Mouse (Mus musculus) erythroblast, embryonic 14.5 days (primary cell): Measurements from ENCODE around the gene Ick.

Experiments used
- GATA1 ChIP-seq: IDR thresholded peaks from 2 replicates; pipeline ENCODE4 v1.6.1; 2012; ENCODE audit warnings: low read length, inconsistent platforms, mixed read lengths
- TAL1 ChIP-seq: IDR thresholded peaks from 3 replicates; pipeline ENCODE4 v1.6.1; 2012; ENCODE audit warnings: low read length, inconsistent platforms, mixed read lengths

DNA sequence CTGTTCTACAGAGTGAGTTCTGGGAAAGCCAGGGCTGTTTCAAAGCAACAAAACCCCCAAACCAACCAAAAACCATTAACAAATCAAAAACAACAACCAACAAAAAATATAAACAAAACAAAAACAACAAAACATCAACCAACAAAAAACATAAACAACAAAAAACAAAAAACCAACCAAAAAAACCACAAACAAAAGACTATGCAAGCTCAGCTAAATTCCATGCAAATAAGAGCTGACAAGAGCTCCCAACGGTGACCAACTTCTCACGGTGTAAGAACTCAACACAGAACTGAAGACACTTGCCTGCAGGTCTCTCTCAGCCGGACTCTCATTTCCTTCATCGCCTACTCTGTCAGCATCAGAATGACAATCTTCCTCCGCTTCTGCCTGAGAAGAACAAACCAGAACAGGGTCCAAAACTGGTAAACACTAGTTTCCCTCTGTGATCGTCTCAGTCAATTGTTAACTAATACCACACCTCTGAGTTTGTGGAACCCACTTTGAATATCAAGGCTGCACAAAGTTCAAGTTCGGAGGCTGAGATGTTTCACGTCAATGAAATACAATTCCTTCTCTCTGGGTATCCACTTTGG is 4.9 kb upstream of the Ick start:
- TF ChIP-seq GATA1 (no peak), TAL1 (no peak)
